In the genomic region with DNA sequence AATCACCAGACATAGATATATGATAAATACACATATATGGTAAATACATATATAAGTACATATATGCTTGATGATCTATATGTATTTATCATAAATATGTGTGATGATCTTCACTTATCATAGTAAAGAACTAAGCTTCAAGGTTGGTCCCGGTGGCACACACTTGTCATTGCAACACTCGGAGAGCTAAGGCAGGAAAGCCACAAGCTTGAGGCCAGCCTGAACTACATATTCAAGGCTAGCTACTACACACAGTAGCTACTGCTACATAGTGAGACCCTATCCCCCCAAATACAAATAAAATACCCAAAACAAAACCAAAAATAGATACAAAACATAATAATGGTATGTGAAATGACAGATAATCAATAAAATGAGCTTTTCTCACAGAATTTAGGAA, we compare ENCODE assay signal across 13 mouse cellular contexts. TPM values are rescaled to one million over a fixed set of nuclear protein-coding genes. Genes with fewer than 3 reads are reported as not detected.
DNase-seq lines count a peak whose midpoint lies in the region; ATAC-seq and TF ChIP-seq lines count a peak whose summit lies in the region.
"Had no signal": no experiment of that assay in that cellular context is flagged by ENCODE, and none has a peak within 500 bp of the region (broad histone marks: within the 10 kb centered on the region; RNA-seq: fewer than 3 reads in every experiment).

No protein-coding gene starts in this region.

- peaks cover 22% of the 10 kb centered on the region for H3K36me3 ChIP-seq in hindbrain, embryonic 10.5 days
- H3K36me3 ChIP-seq in hindbrain, embryonic 12.5 days = peaks cover 19% of the 10 kb centered on the region
- H3K36me3 ChIP-seq in midbrain, embryonic 12.5 days = peaks cover 22% of the 10 kb centered on the region
- peaks cover 12% of the 10 kb centered on the region for H3K36me3 ChIP-seq in midbrain, embryonic 11.5 days (ENCODE audit: control insufficient read depth, insufficient read depth, low read length)
- H3K36me3 ChIP-seq in embryonic facial prominence, embryonic 12.5 days = peaks cover 16% of the 10 kb centered on the region
- H3K36me3 ChIP-seq in midbrain, embryonic 15.5 days (replicated peaks) = peaks cover 11% of the 10 kb centered on the region

- H3K27me3 ChIP-seq in hindbrain, embryonic 10.5 days (ENCODE audit: insufficient read depth, poor library complexity, severe bottlenecking) = no peaks in the 10 kb centered on the region
- H3K27me3 ChIP-seq in hindbrain, embryonic 12.5 days = no peaks in the 10 kb centered on the region
- H3K27me3 ChIP-seq in midbrain, embryonic 12.5 days = no peaks in the 10 kb centered on the region
- no peaks in the 10 kb centered on the region; the same call in 1 of the 2 replicates for H3K27me3 ChIP-seq in midbrain, embryonic 11.5 days (ENCODE audit: control insufficient read depth, insufficient read depth, low read length)
- no peaks in the 10 kb centered on the region for H3K27me3 ChIP-seq in embryonic facial prominence, embryonic 12.5 days
- no peaks in the 10 kb centered on the region for H3K27me3 ChIP-seq in midbrain, embryonic 15.5 days (replicated peaks)

- 91% methylated on average over 2 of the region's 2 CpGs for WGBS in hindbrain, embryonic 10.5 days
- WGBS in hindbrain, embryonic 12.5 days = 76% methylated on average over 2 of the region's 2 CpGs
- WGBS in midbrain, embryonic 12.5 days = 88% methylated on average over 2 of the region's 2 CpGs
- WGBS in midbrain, embryonic 11.5 days = 82% methylated on average over 2 of the region's 2 CpGs
- WGBS in embryonic facial prominence, embryonic 12.5 days = 87% methylated on average over 2 of the region's 2 CpGs
- WGBS in midbrain, embryonic 15.5 days = 93% methylated on average over 2 of the region's 2 CpGs

- no peaks in the 10 kb centered on the region for H3K9me3 ChIP-seq in hindbrain, embryonic 10.5 days
- H3K9me3 ChIP-seq in hindbrain, embryonic 12.5 days (replicated peaks) = no peaks in the 10 kb centered on the region
- H3K9me3 ChIP-seq in midbrain, embryonic 12.5 days = no peaks in the 10 kb centered on the region
- no peaks in the 10 kb centered on the region for H3K9me3 ChIP-seq in midbrain, embryonic 11.5 days (ENCODE audit: control insufficient read depth, low read length)
- H3K9me3 ChIP-seq in embryonic facial prominence, embryonic 12.5 days = no peaks in the 10 kb centered on the region
- H3K9me3 ChIP-seq in midbrain, embryonic 15.5 days = no peaks in the 10 kb centered on the region

- no peak for ATAC-seq in hindbrain, embryonic 12.5 days (ENCODE audit: low FRiP score)
- no peak for ATAC-seq in midbrain, embryonic 12.5 days (ENCODE audit: low FRiP score, low read depth)
- no peak for ATAC-seq in midbrain, embryonic 11.5 days (ENCODE audit: low FRiP score)
- no peak for ATAC-seq in embryonic facial prominence, embryonic 12.5 days (ENCODE audit: insufficient number of reproducible peaks, insufficient read depth, low FRiP score, low TSS enrichment)
- no peak for ATAC-seq in midbrain, embryonic 15.5 days (replicated peaks)
- ATAC-seq: CD4-positive, CD25-positive, alpha-beta regulatory T cell, adult 4 months had no signal

- no peak overlapping the region for H3K9ac ChIP-seq in hindbrain, embryonic 12.5 days
- H3K9ac ChIP-seq in midbrain, embryonic 12.5 days (replicated peaks) = no peak overlapping the region
- no peak overlapping the region for H3K9ac ChIP-seq in midbrain, embryonic 11.5 days (ENCODE audit: low read length)
- no peak overlapping the region for H3K9ac ChIP-seq in embryonic facial prominence, embryonic 12.5 days
- H3K9ac ChIP-seq in midbrain, embryonic 15.5 days = no peak overlapping the region

- peaks cover 18% of the 10 kb centered on the region for H3K4me1 ChIP-seq in hindbrain, embryonic 10.5 days (replicated peaks)
- H3K4me1 ChIP-seq in hindbrain, embryonic 12.5 days = peaks cover 11% of the 10 kb centered on the region
- H3K4me1 ChIP-seq in midbrain, embryonic 12.5 days = peaks cover 12% of the 10 kb centered on the region
- peaks cover 6% of the 10 kb centered on the region for H3K4me1 ChIP-seq in midbrain, embryonic 11.5 days (ENCODE audit: control insufficient read depth, insufficient read depth, low read length)
- peaks cover 3% of the 10 kb centered on the region for H3K4me1 ChIP-seq in embryonic facial prominence, embryonic 12.5 days
- peaks cover 9% of the 10 kb centered on the region for H3K4me1 ChIP-seq in midbrain, embryonic 15.5 days

- intact Hi-C loops in left cerebral cortex, adult 2 months (cut with DNase I) = loop anchor here (5.0 kb wide), 2 partner anchors 46 to 71 kb away; a partner anchor contains a TSS

- TF ChIP-seq CTCF in left cerebral cortex, adult 2 months (IDR thresholded peaks at IDR 0.05) = no peak

- DNase-seq in hindbrain, embryonic 10.5 days (ENCODE audit: low spot score) = no peak
- DNase-seq in midbrain, embryonic 11.5 days (ENCODE audit: low spot score, missing footprints) = no peak
- DNase-seq in left cerebral cortex, adult 2 months (ENCODE audit: extremely low spot score in 1 of 2, low spot score in 2 of 2) = no peak
- DNase-seq in right cerebral cortex, adult 18-20 months = no peak
- DNase-seq: cerebellum, adult 11-12 months; heart, postnatal 10 days; thymus, postnatal 4 days had no signal

- no peak overlapping the region for H3K4me2 ChIP-seq in hindbrain, embryonic 12.5 days (replicated peaks)
- H3K4me2 ChIP-seq in midbrain, embryonic 12.5 days (replicated peaks) = peak overlapping the region; percentile 62
- no peak overlapping the region for H3K4me2 ChIP-seq in midbrain, embryonic 11.5 days
- H3K4me2 ChIP-seq in embryonic facial prominence, embryonic 12.5 days (replicated peaks) = peak overlapping the region; percentile 52
- H3K4me2 ChIP-seq in midbrain, embryonic 15.5 days = 0 out of 2 replicates have a peak overlapping the region, but pooled peaks have one; percentile 60

- peak overlapping the region; percentile 88 for H3K4me3 ChIP-seq in hindbrain, embryonic 10.5 days
- H3K4me3 ChIP-seq in hindbrain, embryonic 12.5 days = no peak overlapping the region
- 0 out of 2 replicates have a peak overlapping the region, but pooled peaks have one; percentile 68 for H3K4me3 ChIP-seq in midbrain, embryonic 12.5 days
- H3K4me3 ChIP-seq in midbrain, embryonic 11.5 days (ENCODE audit: low read depth, low read length) = no peak overlapping the region
- H3K4me3 ChIP-seq in embryonic facial prominence, embryonic 12.5 days = peak overlapping the region; percentile 70; the same call in 1 of the 2 replicates
- peak overlapping the region; percentile 58; the same call in 1 of the 2 replicates for H3K4me3 ChIP-seq in midbrain, embryonic 15.5 days
- H3K4me3 ChIP-seq in left cerebral cortex, adult 2 months = no peak overlapping the region

- no peak overlapping the region for H3K27ac ChIP-seq in hindbrain, embryonic 10.5 days
- no peak overlapping the region for H3K27ac ChIP-seq in hindbrain, embryonic 12.5 days
- H3K27ac ChIP-seq in midbrain, embryonic 12.5 days (replicated peaks) = no peak overlapping the region
- H3K27ac ChIP-seq in midbrain, embryonic 11.5 days (ENCODE audit: low read depth, low read length) = no peak overlapping the region
- no peak overlapping the region for H3K27ac ChIP-seq in embryonic facial prominence, embryonic 12.5 days
- no peak overlapping the region for H3K27ac ChIP-seq in midbrain, embryonic 15.5 days
- no peak overlapping the region for H3K27ac ChIP-seq in left cerebral cortex, adult 2 months

RNA-seq across cellular contexts. Expression of a gene that starts 1.0 kb away (rescaled TPM):
- 20.4 and 23.3 TPM in 2 replicates for polyA plus RNA-seq in hindbrain, embryonic 10.5 days (2016; fragmentation: Nextera tagmentation; extraction: Ambion mirVana)
- 13.4 and 15.6 TPM in 2 replicates for polyA plus RNA-seq in hindbrain, embryonic 12.5 days (2016; fragmentation: Nextera tagmentation; extraction: Ambion mirVana)
- 15.6 and 17.8 TPM in 2 replicates for polyA plus RNA-seq in midbrain, embryonic 12.5 days (2016; fragmentation: Nextera tagmentation; extraction: Ambion mirVana)
- 15.7 and 22.8 TPM in 2 replicates for polyA plus RNA-seq in midbrain, embryonic 11.5 days (2014; fragmentation: Nextera tagmentation; extraction: Ambion mirVana)
- polyA plus RNA-seq in embryonic facial prominence, embryonic 12.5 days (2016; fragmentation: Nextera tagmentation; extraction: Ambion mirVana) = 14.9 and 15.7 TPM in 2 replicates
- 15.5 and 17.7 TPM in 2 replicates for polyA plus RNA-seq in midbrain, embryonic 15.5 days (2015; fragmentation: Nextera tagmentation; extraction: Ambion mirVana)
- 10 to 100 TPM in 1 of 2 experiments, 1 to 10 TPM in 1; 9.3 to 12.3 TPM for total RNA-seq in left cerebral cortex, adult 2 months (2021)

RNA-seq across cellular contexts. Expression of a gene that starts 21.1 kb away (rescaled TPM):
- 1.9 and 9.2 TPM in 2 replicates for polyA plus RNA-seq in hindbrain, embryonic 10.5 days (2016; fragmentation: Nextera tagmentation; extraction: Ambion mirVana)
- polyA plus RNA-seq in hindbrain, embryonic 12.5 days (2016; fragmentation: Nextera tagmentation; extraction: Ambion mirVana) = 5.0 and 8.2 TPM in 2 replicates
- 0.37 and 0.93 TPM in 2 replicates for polyA plus RNA-seq in midbrain, embryonic 12.5 days (2016; fragmentation: Nextera tagmentation; extraction: Ambion mirVana)
- polyA plus RNA-seq in midbrain, embryonic 11.5 days (2014; fragmentation: Nextera tagmentation; extraction: Ambion mirVana) = 0.33 and 0.52 TPM in 2 replicates
- 0.14 and 0.19 TPM in 2 replicates for polyA plus RNA-seq in embryonic facial prominence, embryonic 12.5 days (2016; fragmentation: Nextera tagmentation; extraction: Ambion mirVana)
- 3.7 and 4.9 TPM in 2 replicates for polyA plus RNA-seq in midbrain, embryonic 15.5 days (2015; fragmentation: Nextera tagmentation; extraction: Ambion mirVana)
- under 1 TPM; 0.28 to 0.50 TPM for total RNA-seq in left cerebral cortex, adult 2 months (2021)
- total RNA-seq: heart, postnatal 10 days had no signal
- polyA plus RNA-seq: erythroblast, embryonic 14.5 days had no signal

RNA-seq across cellular contexts. Expression of a gene that starts 42.7 kb away (rescaled TPM):
- polyA plus RNA-seq in hindbrain, embryonic 10.5 days (2016; fragmentation: Nextera tagmentation; extraction: Ambion mirVana) = 122 and 123 TPM in 2 replicates
- 123 and 130 TPM in 2 replicates for polyA plus RNA-seq in hindbrain, embryonic 12.5 days (2016; fragmentation: Nextera tagmentation; extraction: Ambion mirVana)
- 68.6 and 87.1 TPM in 2 replicates for polyA plus RNA-seq in midbrain, embryonic 12.5 days (2016; fragmentation: Nextera tagmentation; extraction: Ambion mirVana)
- polyA plus RNA-seq in midbrain, embryonic 11.5 days (2014; fragmentation: Nextera tagmentation; extraction: Ambion mirVana) = 67.0 and 80.4 TPM in 2 replicates
- 130 and 164 TPM in 2 replicates for polyA plus RNA-seq in embryonic facial prominence, embryonic 12.5 days (2016; fragmentation: Nextera tagmentation; extraction: Ambion mirVana)
- polyA plus RNA-seq in midbrain, embryonic 15.5 days (2015; fragmentation: Nextera tagmentation; extraction: Ambion mirVana) = 57.2 and 61.6 TPM in 2 replicates
- 10 to 100 TPM; 69.0 to 79.3 TPM for total RNA-seq in left cerebral cortex, adult 2 months (2021)

Comparison
In these comparisons a context has a peak if more than half of its experiments do, and no peak if none do; other contexts are left out.
1. H3K4me3 ChIP-seq: peak in hindbrain, embryonic 10.5 days (single experiment), midbrain, embryonic 12.5 days (single experiment), embryonic facial prominence, embryonic 12.5 days (single experiment) and midbrain, embryonic 15.5 days (single experiment); none in hindbrain, embryonic 12.5 days (single experiment), midbrain, embryonic 11.5 days (single experiment) and left cerebral cortex, adult 2 months (single experiment).
2. H3K4me2 ChIP-seq: peak in midbrain, embryonic 12.5 days (single experiment), embryonic facial prominence, embryonic 12.5 days (single experiment) and midbrain, embryonic 15.5 days (single experiment); none in hindbrain, embryonic 12.5 days (single experiment) and midbrain, embryonic 11.5 days (single experiment).